Mouse (Mus musculus) heart, postnatal 10 days (tissue): ENCODE measurements around the gene Sdhaf2. TPM values are rescaled to one million over a fixed set of nuclear protein-coding genes. Genes with fewer than 3 reads are reported as not detected.
"Not testable (repeated sequence)": the region's sequence is repeated elsewhere in the genome, so short reads cannot be mapped to it uniquely, and the experiment has no call there.

Experiments used
- DNase-seq, 2 experiments: peaks; one replicate each; pipeline ENCODE4 v3.0.0; 2021
- intact Hi-C: fragments of 180-260 bp; cut with DNase I; formaldehyde crosslinking; loops from one replicate; pipeline ENCODE4 v1.15.1; 2025
- total RNA-seq, 2 experiments: library from RNA; stranded (reverse); gene quantifications; 2 replicates each; pipeline ENCODE4 v1.2.3; 2021

The Sdhaf2 gene
- 10 to 100 TPM; 61.9 to 67.1 TPM for total RNA-seq

DNA sequence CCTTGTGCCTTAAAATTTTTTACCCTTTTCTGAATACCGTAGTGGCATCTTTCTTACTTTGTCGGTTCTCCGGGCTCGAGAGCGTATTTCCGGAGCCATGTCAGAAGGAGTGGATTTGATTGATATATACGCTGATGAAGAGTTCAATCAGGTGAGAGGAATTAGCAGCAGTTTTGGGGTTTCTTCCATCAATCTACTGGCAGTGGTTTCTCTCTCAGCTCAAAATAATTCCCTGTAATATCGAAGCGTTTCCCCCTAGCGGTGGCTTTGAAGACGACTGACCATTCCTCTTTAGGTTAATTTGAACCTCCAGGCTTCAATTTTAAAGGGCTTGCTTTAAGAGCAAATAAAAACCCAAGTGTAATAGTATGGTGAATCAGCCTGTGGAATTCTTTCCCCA lies at the start of gene Sdhaf2:
Sdhaf2 (minus strand) TSS at position 233 of the 400 bp plus-strand sequence.
- intact Hi-C loops, result no loop called here
- peak in 1 of 2 experiments; percentile 51 for DNase-seq

- no peak for DNase-seq
- intact Hi-C loops, result no loop called here
Measured at GRCm38 (mm10) chr19:10569627-10570026, 43.7 kb upstream of the Sdhaf2 start.

DNA sequence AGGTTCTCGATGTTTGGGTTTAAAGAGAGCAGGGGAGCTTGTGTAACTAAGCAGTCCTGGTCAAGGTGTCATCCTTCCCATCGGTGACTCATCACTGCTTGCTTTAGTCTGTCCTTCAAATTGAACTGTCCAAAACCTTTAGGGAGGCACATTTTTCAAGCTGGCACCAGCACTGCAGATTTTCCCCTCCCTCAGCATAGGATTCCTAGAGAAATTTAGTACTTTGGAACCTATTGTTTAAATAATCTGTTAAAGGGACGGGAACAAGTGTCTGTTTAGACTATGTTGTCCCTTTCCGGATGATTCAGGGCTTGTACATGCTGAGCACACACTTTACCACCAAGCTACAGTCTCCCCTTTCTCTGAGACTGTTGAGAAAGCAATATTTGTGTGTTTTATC lies 39.3 kb upstream of the Sdhaf2 start:
- intact Hi-C loops, result no loop called here
- no peak for DNase-seq

DNA sequence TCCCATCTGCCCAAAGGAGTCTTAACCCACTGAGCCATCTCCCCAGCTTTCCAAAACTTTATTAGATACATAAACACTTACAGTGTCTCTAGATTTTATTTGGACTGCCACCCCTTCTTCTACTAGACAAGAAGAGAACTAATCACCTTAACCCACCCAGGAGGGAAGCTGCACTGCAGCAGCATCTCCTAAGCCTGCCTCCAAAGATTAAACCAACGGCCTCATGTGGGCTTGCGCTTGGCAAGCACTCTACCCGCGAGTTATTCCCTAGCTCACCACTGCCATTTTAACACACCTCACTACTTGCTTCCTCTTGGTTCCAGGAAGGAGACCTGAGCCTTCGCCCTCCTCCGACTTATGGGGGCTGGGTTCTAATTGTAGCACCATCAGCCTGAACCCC lies 38.3 kb upstream of the Sdhaf2 start:
- intact Hi-C loops, result no loop called here
- DNase-seq, result no peak

DNA sequence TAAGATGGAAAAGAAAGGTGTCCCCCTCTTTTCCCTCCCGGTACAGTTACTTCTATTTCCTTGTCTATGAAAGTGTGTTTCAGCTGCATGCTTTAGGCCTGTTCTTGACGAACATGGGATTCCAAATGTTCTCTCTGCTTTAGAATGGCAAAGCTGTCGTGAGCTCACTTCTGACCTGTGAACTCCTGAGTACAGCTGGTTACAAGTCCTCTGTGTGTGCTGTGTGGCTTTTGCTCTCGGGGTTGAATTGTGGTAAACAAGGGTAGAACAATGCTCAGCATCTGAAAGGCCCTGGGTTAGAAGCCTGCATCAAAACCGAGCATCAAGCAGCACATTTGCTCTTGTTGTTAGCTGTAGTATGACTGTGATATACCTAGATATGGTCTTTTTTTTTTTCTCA lies 36.4 kb upstream of the Sdhaf2 start:
- DNase-seq, result no peak
- intact Hi-C loops, result no loop called here

- intact Hi-C loops, result no loop called here
- peak; percentile 74 to 77 for DNase-seq
Measured at GRCm38 (mm10) chr19:10561558-10562314, 35.8 kb upstream of the Sdhaf2 start.

DNA sequence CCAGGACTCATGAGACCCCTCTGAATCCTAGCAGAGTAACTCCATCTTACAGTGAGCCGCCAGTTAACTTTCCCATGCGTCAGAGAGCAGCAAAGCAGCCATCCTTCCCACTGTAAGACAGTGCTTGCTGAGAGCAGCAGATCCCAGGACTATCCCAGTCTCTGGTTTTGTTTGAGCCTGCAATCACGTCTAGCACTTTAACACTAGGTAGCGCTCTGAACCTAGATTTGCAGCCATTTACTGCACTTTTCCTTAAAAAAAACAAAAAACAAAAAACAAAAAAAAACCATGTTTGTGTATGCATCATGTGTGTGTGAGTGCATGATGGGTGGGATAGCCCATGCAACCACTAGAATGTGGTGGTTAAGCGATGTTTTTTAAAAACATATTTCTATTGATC lies 34.2 kb upstream of the Sdhaf2 start:
- intact Hi-C loops, result no loop called here
- DNase-seq, result peak; percentile 22 to 47

DNA sequence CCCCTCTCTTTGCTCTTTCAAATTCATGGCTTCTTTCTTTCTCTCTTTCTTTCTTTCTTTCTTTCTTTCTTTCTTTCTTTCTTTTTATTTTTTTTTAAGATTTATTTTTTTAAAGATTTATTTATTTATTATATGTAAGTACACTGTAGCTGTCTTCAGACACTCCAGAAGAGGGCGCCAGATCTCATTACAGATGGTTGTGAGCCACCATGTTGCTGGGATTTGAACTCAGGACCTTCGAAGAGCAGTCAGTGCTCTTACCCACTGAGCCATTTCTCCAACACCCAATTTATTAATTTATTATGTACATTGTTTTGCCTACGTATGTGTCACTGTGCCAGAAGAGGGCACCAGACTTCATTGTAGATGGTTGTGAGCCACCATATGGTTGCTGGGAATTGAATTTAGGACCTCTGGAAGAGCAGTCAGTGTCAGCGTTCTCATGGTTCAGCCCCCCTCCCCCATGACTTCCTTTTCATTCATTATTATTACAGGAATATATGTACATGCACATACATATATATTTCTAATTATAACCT lies 32.0 kb upstream of the Sdhaf2 start:
- DNase-seq, result not testable (repeated sequence)
- intact Hi-C loops, result loop anchor here (2.0 kb wide), 1 partner anchor 19 kb away; the partner anchor contains the start of genes Cyb561a3 and Tmem138

DNA sequence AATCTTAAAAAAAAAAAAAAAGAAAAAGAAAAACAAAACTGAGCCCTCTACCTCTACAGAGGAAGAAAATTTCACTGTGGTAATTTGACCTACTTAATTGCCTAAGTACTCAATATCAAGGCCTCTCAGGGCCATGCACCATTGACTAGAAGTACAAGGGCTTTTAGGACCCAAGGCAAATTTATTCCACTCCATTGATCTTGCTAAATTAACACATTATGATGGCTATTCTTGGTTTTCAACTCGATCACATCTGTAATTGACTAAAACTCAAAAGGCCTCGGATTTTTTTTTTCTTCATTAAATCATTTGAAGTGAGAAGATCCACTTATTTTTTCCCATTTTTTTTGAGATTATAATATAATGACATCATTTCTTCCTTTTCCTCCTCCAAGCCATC lies 31.5 kb upstream of the Sdhaf2 start:
- intact Hi-C loops, result loop anchor here (2.0 kb wide), 1 partner anchor 19 kb away; the partner anchor contains the start of genes Cyb561a3 and Tmem138
- no peak for DNase-seq

DNA sequence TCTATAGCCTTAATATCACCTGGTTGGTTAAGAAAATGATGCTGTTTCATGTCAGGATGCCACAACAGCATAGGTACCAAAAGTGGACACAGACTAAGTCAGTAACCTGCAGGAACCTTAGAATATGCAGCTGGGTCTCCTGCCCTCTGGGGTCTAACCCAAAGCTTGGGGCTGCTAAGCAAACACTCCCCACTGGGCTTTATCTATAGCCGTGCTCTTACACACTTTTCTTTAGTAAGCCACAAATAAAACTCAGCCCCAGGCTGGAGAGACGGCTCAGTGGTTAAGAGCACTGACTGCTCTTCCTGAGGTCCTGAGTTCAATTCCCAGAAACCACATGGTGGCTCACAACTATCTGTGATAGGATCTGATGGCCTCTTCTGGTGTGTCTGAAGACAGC lies 31.1 kb upstream of the Sdhaf2 start:
- intact Hi-C loops, result loop anchor here (2.0 kb wide), 1 partner anchor 20 kb away; the partner anchor contains the start of genes Cyb561a3 and Tmem138
- DNase-seq, result no peak

- intact Hi-C loops, result loop anchor here (1.0 to 2.0 kb wide), 2 partner anchors 21 to 49 kb away; partner anchors contain the start of genes Cyb561a3, Ddb1, Tkfc and Tmem138
Measured at GRCm38 (mm10) chr19:10555624-10556510, 29.9 kb upstream of the Sdhaf2 start, which contains the start of gene Tmem216. Gene Tmem216, minus strand, starts transcription at chr19:10556238.

DNA sequence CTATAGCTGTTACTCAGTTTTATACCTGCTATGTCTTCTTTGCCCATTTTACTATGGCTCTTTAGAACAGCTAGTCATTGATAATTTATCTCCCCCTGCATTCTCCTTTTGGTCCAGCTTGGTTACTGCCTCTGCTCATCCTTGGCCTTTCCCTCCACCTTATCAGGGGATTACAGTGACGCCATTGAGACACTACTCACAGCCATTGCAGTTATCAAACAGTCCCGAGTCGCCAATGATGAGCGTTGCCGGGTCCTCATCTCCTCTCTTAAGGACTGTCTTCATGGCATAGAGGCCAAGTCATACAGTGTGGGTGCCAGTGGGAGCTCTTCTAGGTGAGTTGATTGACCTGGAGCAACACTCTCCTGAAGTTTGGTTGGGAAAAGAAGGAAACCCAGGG lies 13.5 kb upstream of the Sdhaf2 start:
- no peak for DNase-seq
- intact Hi-C loops, result no loop called here

More at GRCm38 (mm10) chr19:10555624-10556510, 29.9 kb upstream of the Sdhaf2 start, which contains the start of gene Tmem216:
- peak; percentile 87 to 88 for DNase-seq

GRCm38 (mm10) chr19:10530082-10530481 lies 4.1 kb upstream of the Sdhaf2 start:
- DNase-seq, result no peak
- intact Hi-C loops, result no loop called here

DNA sequence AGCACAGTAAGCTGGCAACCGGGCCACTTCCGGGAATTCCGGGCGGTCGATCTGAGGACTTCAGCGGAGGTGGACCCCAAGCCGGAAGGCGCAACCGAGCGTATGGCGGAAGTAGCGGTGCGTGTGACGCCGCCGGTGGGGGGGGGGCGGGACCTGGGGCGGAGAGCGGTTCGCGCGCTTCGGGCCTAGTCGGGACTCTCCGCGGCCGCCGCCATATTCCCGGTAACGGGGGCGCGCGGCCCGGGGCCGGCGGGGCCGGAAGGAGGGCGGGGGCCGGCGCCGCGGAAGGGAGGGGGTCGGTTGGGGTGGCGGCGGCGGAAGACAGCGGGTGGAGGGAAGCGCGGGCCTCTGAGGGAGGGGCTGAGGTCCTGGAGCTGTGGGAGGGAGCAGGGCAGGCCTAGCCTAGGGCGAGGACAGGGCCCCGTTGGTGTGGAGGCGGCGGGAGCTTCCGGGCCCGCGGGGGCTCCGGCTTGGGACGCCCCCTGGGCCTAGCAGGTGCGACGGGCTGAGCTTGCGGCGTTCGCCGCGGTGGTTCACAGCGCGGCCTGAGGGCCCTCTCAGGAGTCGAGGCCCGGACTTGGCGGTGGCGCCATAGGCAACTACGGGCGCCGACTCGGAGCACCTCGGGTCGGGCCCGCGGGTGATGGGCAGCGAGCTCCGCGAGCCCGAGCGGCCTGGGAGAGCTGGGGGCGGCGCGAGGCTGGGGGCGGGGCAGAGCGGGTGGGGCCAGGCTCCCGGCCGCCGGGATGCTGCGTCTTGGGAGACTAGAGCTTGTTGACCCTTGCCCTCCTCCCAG lies 638 bp downstream of the Sdhaf2 start, which contains the start of gene Cpsf7:
Cpsf7 (plus strand) TSS at position 161 of the 796 bp plus-strand sequence.
- intact Hi-C loops, result no loop called here
- peak; percentile 94 to 96 for DNase-seq

- intact Hi-C loops, result no loop called here
- DNase-seq, result no peak
Measured at GRCm38 (mm10) chr19:10524784-10525105, 1.2 kb downstream of the Sdhaf2 start.

DNA sequence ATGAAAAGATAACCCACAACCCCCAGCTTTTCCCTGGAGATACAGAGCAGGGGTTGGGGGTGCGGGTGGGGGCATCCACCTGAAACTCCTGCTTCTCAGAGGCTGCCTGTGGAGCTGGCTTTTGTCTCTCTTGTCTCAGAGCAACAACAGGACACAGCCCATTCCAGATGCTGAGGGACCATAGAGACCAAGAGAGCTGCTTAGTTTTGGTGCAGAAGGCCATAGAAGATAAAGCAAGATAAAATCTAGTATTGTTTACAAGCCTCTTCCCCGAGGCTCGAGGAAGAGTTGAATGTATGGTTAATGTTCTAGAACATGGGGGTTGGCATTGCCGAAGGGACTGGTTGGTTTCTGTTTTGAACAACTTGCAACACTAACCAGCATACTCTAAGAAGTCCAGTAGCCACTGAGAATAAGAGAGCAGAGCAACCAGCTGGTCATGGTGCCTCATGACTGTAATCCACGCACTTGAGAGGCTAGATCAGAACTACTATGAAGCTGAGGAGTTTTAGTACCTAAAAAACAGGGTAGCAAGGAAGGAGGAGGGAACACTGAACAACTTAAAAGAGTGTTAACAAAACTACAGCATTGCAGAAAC lies 2.4 kb downstream of the Sdhaf2 start:
- no peak for DNase-seq
- intact Hi-C loops, result no loop called here

GRCm38 (mm10) chr19:10521926-10522325 lies 4.0 kb downstream of the Sdhaf2 start:
- DNase-seq, result no peak
- intact Hi-C loops, result no loop called here

- peak in 1 of 2 experiments; percentile 15 for DNase-seq
- intact Hi-C loops, result no loop called here
Measured at GRCm38 (mm10) chr19:10520355-10520754, 5.6 kb downstream of the Sdhaf2 start.

DNA sequence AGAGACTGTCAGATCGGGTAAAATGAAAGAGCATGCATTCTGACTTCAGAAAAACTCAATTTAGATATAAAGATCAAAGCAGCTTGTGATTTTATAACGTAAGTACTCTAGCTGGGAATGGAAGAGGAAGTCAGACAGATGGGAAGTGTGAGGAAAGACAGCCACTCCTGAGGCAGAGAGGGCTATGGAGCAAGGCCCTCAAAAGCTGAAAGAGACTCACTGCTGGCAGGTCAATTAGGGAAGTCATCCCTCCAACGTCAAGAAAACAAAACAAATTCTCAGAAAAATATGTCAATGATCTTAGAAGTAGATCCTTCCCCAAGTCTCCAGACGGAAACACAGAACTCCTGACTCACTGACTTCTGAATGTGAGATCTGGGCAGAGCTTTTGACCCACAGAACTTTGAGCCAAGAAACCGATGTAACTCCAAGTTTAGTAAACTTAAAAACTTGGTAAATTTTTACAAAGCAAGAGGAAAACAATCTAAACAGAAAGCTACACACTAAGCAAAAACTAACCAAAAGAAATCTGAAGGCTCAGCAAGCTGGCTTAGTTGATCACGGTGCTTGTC lies 15.1 kb downstream of the Sdhaf2 start:
- intact Hi-C loops, result no loop called here
- no peak for DNase-seq
